Mouse (Mus musculus) olfactory bulb, adult 2 months (tissue): ENCODE measurements around the gene Gm20518.

Experiments
- CTCF ChIP-seq: fragments of 200-500 bp; IDR thresholded peaks from 2 replicates; pipeline ENCODE4 v1.5.1; 2012; ENCODE audit warnings: low read depth, mild to moderate bottlenecking, low read length, moderate library complexity; ENCODE audit not compliant: insufficient read depth
- POLR2A ChIP-seq: fragments of 200-500 bp; IDR thresholded peaks from 2 replicates; pipeline ENCODE4 v1.6.1; 2012; ENCODE audit warnings: mild to moderate bottlenecking, low read depth, low read length, moderate library complexity; ENCODE audit not compliant: insufficient read depth

DNA sequence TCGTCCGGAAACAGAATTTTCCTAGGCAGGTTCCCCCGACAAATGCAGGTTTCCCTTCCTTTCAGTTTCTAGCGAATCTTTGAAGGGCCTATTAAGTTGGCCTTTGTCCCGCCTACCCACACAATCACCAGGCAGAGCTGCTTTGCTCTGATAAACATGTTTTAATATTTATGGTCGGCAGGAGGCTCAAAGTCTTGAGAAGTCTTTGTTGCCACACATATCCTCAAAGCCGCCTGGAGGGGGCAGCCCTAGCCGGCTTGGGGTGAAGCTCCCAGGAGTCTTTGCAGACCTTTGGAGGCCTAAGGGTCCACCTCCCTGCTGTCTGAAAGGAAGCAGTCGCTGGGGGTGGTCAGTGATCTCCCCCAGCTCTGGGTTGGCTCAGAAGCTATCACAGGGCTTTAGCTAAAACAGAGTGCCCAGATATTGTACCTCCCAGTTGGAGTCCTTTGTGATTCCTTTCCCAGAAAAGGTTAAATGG, 37.2 kb upstream of the Gm20518 start:
- TF ChIP-seq CTCF (peak; percentile 72), POLR2A (no peak)
